Mouse (Mus musculus) stomach, postnatal 0 days (tissue): ENCODE results near the gene Tom1l2.

ENCODE experiments used
- CTCF ChIP-seq: IDR thresholded peaks from 2 replicates; pipeline ENCODE4 v1.5.1; 2016; ENCODE audit warnings: antibody characterized with exemption, low read depth, mild to moderate bottlenecking, moderate library complexity
- EP300 ChIP-seq: optimal IDR thresholded peaks from 2 replicates; pipeline ENCODE3; 2016; ENCODE audit warnings: antibody characterized with exemption

DNA sequence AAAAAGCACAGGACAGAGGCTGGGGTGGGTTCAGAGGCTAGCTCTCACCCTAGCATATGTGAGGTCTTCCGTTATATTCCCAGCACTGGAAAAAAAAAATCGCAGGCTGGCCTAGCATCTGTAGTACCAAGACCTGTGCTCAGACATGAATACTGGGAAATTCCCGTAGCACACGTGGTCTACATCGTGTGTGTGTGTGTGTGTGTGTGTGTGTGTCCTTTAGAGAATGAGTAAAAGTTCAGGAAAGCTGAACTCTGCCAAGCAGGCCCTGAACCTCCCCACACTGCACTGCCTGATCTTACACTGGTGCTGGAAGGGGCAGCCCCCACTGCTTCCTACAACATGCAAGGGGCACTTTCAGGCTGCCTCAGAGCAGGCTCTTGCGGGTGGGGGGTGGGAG lies 21.8 kb upstream of the Tom1l2 start:
- no peak for TF ChIP-seq CTCF
- TF ChIP-seq EP300, result no peak
